Mouse (Mus musculus): ENCODE measurements around the gene Tut1.
"Not testable (repeated sequence)": the region's sequence is repeated elsewhere in the genome, so short reads cannot be mapped to it uniquely, and the experiment has no call there.

Gene Tut1

GRCm38 (mm10) chr19:8943047-8943446, 10.6 kb upstream of the Tut1 start:
- no peak for DNase-seq

- DNase-seq = no peak
Measured at GRCm38 (mm10) chr19:8944062-8944461, 9.6 kb upstream of the Tut1 start.

GRCm38 (mm10) chr19:8944750-8945149, 8.9 kb upstream of the Tut1 start:
- DNase-seq = peak in 1 of 2 experiments; percentile 36

- no peak for DNase-seq
Measured at GRCm38 (mm10) chr19:8945251-8945650, 8.4 kb upstream of the Tut1 start.

GRCm38 (mm10) chr19:8946929-8947328, 6.7 kb upstream of the Tut1 start:
- no peak for DNase-seq

- no peak for DNase-seq
Measured at GRCm38 (mm10) chr19:8950190-8950589, 3.5 kb upstream of the Tut1 start.

GRCm38 (mm10) chr19:8952241-8952640, 1.4 kb upstream of the Tut1 start:
- DNase-seq = no peak

GRCm38 (mm10) chr19:8954171-8954570, 524 bp downstream of the Tut1 start:
- DNase-seq = no peak

GRCm38 (mm10) chr19:8962256-8962655, 8.6 kb downstream of the Tut1 start:
- no peak for DNase-seq

GRCm38 (mm10) chr19:8965075-8965474, 11.4 kb downstream of the Tut1 start:
- no peak for DNase-seq

GRCm38 (mm10) chr19:8965771-8966170, 12.1 kb downstream of the Tut1 start:
- peak in 1 of 2 experiments; percentile 16 for DNase-seq

GRCm38 (mm10) chr19:8966198-8966589, 12.5 kb downstream of the Tut1 start:
- no peak for DNase-seq

GRCm38 (mm10) chr19:8966590-8967372, 13.1 kb downstream of the Tut1 start, which contains the start of gene Eef1g:
Gene Eef1g, plus strand, starts transcription at chr19:8967041.
- DNase-seq = peak; percentile 97 to 99

- DNase-seq = no peak
Measured at GRCm38 (mm10) chr19:8967373-8967743, 13.7 kb downstream of the Tut1 start.

- no peak for DNase-seq
Measured at GRCm38 (mm10) chr19:8967893-8968292, 14.2 kb downstream of the Tut1 start.

GRCm38 (mm10) chr19:8972491-8972890, 18.8 kb downstream of the Tut1 start:
- not testable (repeated sequence) for DNase-seq

GRCm38 (mm10) chr19:8974638-8975037, 21.0 kb downstream of the Tut1 start:
- DNase-seq = no peak

GRCm38 (mm10) chr19:8975491-8975890, 21.8 kb downstream of the Tut1 start:
- DNase-seq = no peak

- peak; percentile 54 to 60 for DNase-seq
Measured at GRCm38 (mm10) chr19:8976535-8976934, 22.9 kb downstream of the Tut1 start.

GRCm38 (mm10) chr19:8980771-8981170, 27.1 kb downstream of the Tut1 start:
- DNase-seq = no peak

- DNase-seq = no peak
Measured at GRCm38 (mm10) chr19:8981450-8982168, 28.0 kb downstream of the Tut1 start.

GRCm38 (mm10) chr19:8982303-8983149, 28.9 kb downstream of the Tut1 start:
- no peak for DNase-seq

- DNase-seq = no peak
Measured at GRCm38 (mm10) chr19:8983150-8983650, 29.6 kb downstream of the Tut1 start.

Measured in cerebellum, postnatal 36 days (tissue).